Mouse (Mus musculus) embryonic facial prominence, embryonic 12.5 days (tissue): Measurements from ENCODE around the gene Tas1r3. TPM values are rescaled to one million over a fixed set of nuclear protein-coding genes. Genes with fewer than 3 reads are reported as not detected.
A peak's percentile ranks its signal among the peaks of the same experiment; 100 is the strongest.

Source experiments
- ATAC-seq: fragments of 200-750 bp; cut with Nextera tagmentation; 2 replicates; pipeline ENCODE4 v1.8.0; 2017; ENCODE audit not compliant: insufficient number of reproducible peaks, insufficient read depth, low FRiP score, low TSS enrichment
- H3K27ac ChIP-seq: fragments of 300-500 bp; sonication (generic); 2 replicates; pipeline ENCODE4 v1.5.1; 2016; ENCODE audit warnings: mild to moderate bottlenecking
- H3K27me3 ChIP-seq: fragments of 300-500 bp; sonication (generic); 2 replicates; pipeline ENCODE4 v1.6.1; 2016; ENCODE audit warnings: mild to moderate bottlenecking, moderate library complexity
- H3K36me3 ChIP-seq: fragments of 300-500 bp; sonication (generic); 2 replicates; pipeline ENCODE4 v1.6.1; 2016; ENCODE audit warnings: mild to moderate bottlenecking
- H3K4me1 ChIP-seq: fragments of 300-500 bp; sonication (generic); 2 replicates; pipeline ENCODE4 v1.6.1; 2016
- H3K4me2 ChIP-seq: fragments of 300-500 bp; sonication (generic); replicated peaks from 2 replicates; pipeline ENCODE4 v1.6.1; 2016; ENCODE audit warnings: mild to moderate bottlenecking, moderate library complexity
- H3K4me3 ChIP-seq: fragments of 300-500 bp; sonication (generic); 2 replicates; pipeline ENCODE4 v1.5.1; 2016; ENCODE audit warnings: mild to moderate bottlenecking
- H3K9ac ChIP-seq: fragments of 300-500 bp; sonication (generic); 2 replicates; pipeline ENCODE4 v1.6.1; 2016; ENCODE audit warnings: mild to moderate bottlenecking, moderate library complexity
- H3K9me3 ChIP-seq: fragments of 300-500 bp; sonication (generic); 2 replicates; pipeline ENCODE4 v1.6.1; 2016; ENCODE audit warnings: mild to moderate bottlenecking, moderate library complexity
- WGBS: fragments of 180-500 bp; shearing (Covaris S2); methylation state at CpG from one replicate; pipeline ENCODE4 v1.1.7; 2016; 5-methylcytosine and 5-hydroxymethylcytosine counted together
- polyA plus RNA-seq: library from polyadenylated mRNA; unstranded; fragments of >200 nt; fragmentation: Nextera tagmentation; extraction: Ambion mirVana; gene quantifications from 2 replicates; pipeline ENCODE4 v1.2.1, GENCODE M21; 2016

The Tas1r3 gene
- polyA plus RNA-seq, 1 experiment from 2014 or later: 0.47 TPM

GRCm38 (mm10) chr4:155886330-155886729 is 23.2 kb upstream of the Tas1r3 start:
- Histone ChIP-seq H3K9me3 (no peaks in the 10 kb centered on the region), H3K9ac (no peak overlapping the region), H3K27me3 (no peaks in the 10 kb centered on the region), H3K27ac (no peak overlapping the region), H3K4me2 (no peak overlapping the region), H3K4me1 (peaks cover 10% of the 10 kb centered on the region), H3K4me3 (no peak overlapping the region), H3K36me3 (peaks cover 50% of the 10 kb centered on the region)
- 92% methylated on average over 5 of the region's 5 CpGs for WGBS
- no peak for ATAC-seq

- no peak overlapping the region for H3K27ac ChIP-seq
- 85% methylated on average over 3 of the region's 3 CpGs for WGBS
These were observed 20.4 kb upstream of the Tas1r3 start for GRCm38 (mm10) chr4:155883587-155883986.

GRCm38 (mm10) chr4:155871404-155871803 is 8.2 kb upstream of the Tas1r3 start:
- H3K4me2 ChIP-seq: no peak overlapping the region
- no peaks in the 10 kb centered on the region for H3K27me3 ChIP-seq
- no peak overlapping the region for H3K27ac ChIP-seq
- no peak overlapping the region for H3K9ac ChIP-seq
- ATAC-seq: no peak
- H3K4me3 ChIP-seq: no peak overlapping the region
- H3K9me3 ChIP-seq: no peaks in the 10 kb centered on the region
- H3K4me1 ChIP-seq: peaks cover 16% of the 10 kb centered on the region
- 89% methylated on average over 7 of the region's 7 CpGs for WGBS
- peaks cover 44% of the 10 kb centered on the region for H3K36me3 ChIP-seq

More at GRCm38 (mm10) chr4:155883587-155883986, 20.4 kb upstream of the Tas1r3 start:
- Histone ChIP-seq H3K9me3 (no peaks in the 10 kb centered on the region), H3K4me2 (no peak overlapping the region), H3K9ac (no peak overlapping the region), H3K4me3 (no peak overlapping the region), H3K4me1 (no peaks in the 10 kb centered on the region), H3K36me3 (peaks cover 44% of the 10 kb centered on the region), H3K27me3 (no peaks in the 10 kb centered on the region)
- ATAC-seq: no peak

- H3K9me3 ChIP-seq: no peaks in the 10 kb centered on the region
- peaks cover 42% of the 10 kb centered on the region for H3K36me3 ChIP-seq
- H3K4me1 ChIP-seq: peaks cover 16% of the 10 kb centered on the region
- ATAC-seq: peak; percentile 89
- H3K27me3 ChIP-seq: no peaks in the 10 kb centered on the region
- peak within 1 kb of the TSS; percentile 67; the same call in 1 of the 2 replicates for H3K27ac ChIP-seq
- peak within 1 kb of the TSS; percentile 76 for H3K4me3 ChIP-seq
- peak within 1 kb of the TSS; percentile 95 for H3K4me2 ChIP-seq
- H3K9ac ChIP-seq: peak within 1 kb of the TSS; percentile 81
- under 1% methylated on average over 63 of the region's 63 CpGs for WGBS
These were observed 6.3 kb upstream of the Tas1r3 start, which contains the start of the genes Cptp and Ints11 for GRCm38 (mm10) chr4:155869317-155870033. Gene Cptp, minus strand, starts transcription at chr4:155869440. Gene Ints11, plus strand, starts transcription at chr4:155869546.

- Histone ChIP-seq H3K36me3 (peaks cover 35% of the 10 kb centered on the region), H3K27ac (no peak overlapping the region)
These were observed 5.6 kb upstream of the Tas1r3 start for GRCm38 (mm10) chr4:155868614-155869298.

GRCm38 (mm10) chr4:155861787-155862186 is 1.4 kb downstream of the Tas1r3 start:
- Histone ChIP-seq H3K4me3 (no peak overlapping the region), H3K9me3 (no peaks in the 10 kb centered on the region), H3K36me3 (peaks cover 47% of the 10 kb centered on the region), H3K27ac (no peak overlapping the region), H3K4me1 (no peaks in the 10 kb centered on the region), H3K9ac (no peak overlapping the region), H3K27me3 (no peaks in the 10 kb centered on the region), H3K4me2 (no peak overlapping the region)
- no peak for ATAC-seq
- 84% methylated on average over 7 of the region's 7 CpGs for WGBS

More at GRCm38 (mm10) chr4:155868614-155869298, 5.6 kb upstream of the Tas1r3 start:
- peak overlapping the region; percentile 81 for H3K9ac ChIP-seq
- 11% methylated on average over 22 of the region's 22 CpGs for WGBS
- no peaks in the 10 kb centered on the region for H3K9me3 ChIP-seq
- H3K4me1 ChIP-seq: peaks cover 16% of the 10 kb centered on the region
- peak overlapping the region; percentile 95 for H3K4me2 ChIP-seq
- peak overlapping the region; percentile 76 for H3K4me3 ChIP-seq
- no peaks in the 10 kb centered on the region for H3K27me3 ChIP-seq
- ATAC-seq: peak; percentile 18

- H3K4me2 ChIP-seq: no peak overlapping the region
- H3K9ac ChIP-seq: no peak overlapping the region
- no peaks in the 10 kb centered on the region for H3K27me3 ChIP-seq
- peaks cover 55% of the 10 kb centered on the region for H3K36me3 ChIP-seq
- H3K9me3 ChIP-seq: no peaks in the 10 kb centered on the region
- no peak overlapping the region for H3K4me3 ChIP-seq
- WGBS: 11% methylated on average over 13 of the region's 13 CpGs
- no peak for ATAC-seq
- H3K4me1 ChIP-seq: no peaks in the 10 kb centered on the region
- H3K27ac ChIP-seq: no peak overlapping the region
These were observed 3.8 kb downstream of the Tas1r3 start for GRCm38 (mm10) chr4:155859318-155859717.

- 86% methylated on average over 3 of the region's 3 CpGs for WGBS
- Histone ChIP-seq H3K9ac (no peak overlapping the region), H3K36me3 (peaks cover 59% of the 10 kb centered on the region), H3K4me1 (0 out of 2 replicates have a peak, but pooled peaks cover under 1% of the 10 kb centered on the region), H3K27ac (no peak overlapping the region), H3K9me3 (no peaks in the 10 kb centered on the region), H3K4me3 (no peak overlapping the region), H3K4me2 (no peak overlapping the region), H3K27me3 (no peaks in the 10 kb centered on the region)
- ATAC-seq: no peak
These were observed 6.3 kb downstream of the Tas1r3 start for GRCm38 (mm10) chr4:155856881-155857280.

GRCm38 (mm10) chr4:155856071-155856470 is 7.1 kb downstream of the Tas1r3 start:
- peaks cover 53% of the 10 kb centered on the region for H3K36me3 ChIP-seq
- no peaks in the 10 kb centered on the region for H3K27me3 ChIP-seq
- 91% methylated on average over 12 of the region's 12 CpGs for WGBS
- no peak for ATAC-seq
- no peaks in the 10 kb centered on the region for H3K9me3 ChIP-seq
- no peak overlapping the region for H3K27ac ChIP-seq
- no peak overlapping the region for H3K9ac ChIP-seq
- 0 out of 2 replicates have a peak, but pooled peaks cover 4% of the 10 kb centered on the region for H3K4me1 ChIP-seq
- no peak overlapping the region for H3K4me3 ChIP-seq
- H3K4me2 ChIP-seq: no peak overlapping the region

GRCm38 (mm10) chr4:155854991-155855390 is 8.2 kb downstream of the Tas1r3 start:
- Histone ChIP-seq H3K4me1 (0 out of 2 replicates have a peak, but pooled peaks cover 4% of the 10 kb centered on the region), H3K27ac (no peak overlapping the region), H3K36me3 (peaks cover 45% of the 10 kb centered on the region), H3K4me3 (no peak overlapping the region), H3K27me3 (no peaks in the 10 kb centered on the region), H3K9ac (no peak overlapping the region), H3K4me2 (no peak overlapping the region), H3K9me3 (no peaks in the 10 kb centered on the region)
- 93% methylated on average over 12 of the region's 12 CpGs for WGBS
- ATAC-seq: no peak

- H3K4me3 ChIP-seq: no peak overlapping the region
- no peak overlapping the region for H3K9ac ChIP-seq
- H3K9me3 ChIP-seq: no peaks in the 10 kb centered on the region
- peaks cover 14% of the 10 kb centered on the region for H3K4me1 ChIP-seq
- no peak for ATAC-seq
- 87% methylated on average over 9 of the region's 9 CpGs for WGBS
- H3K27ac ChIP-seq: no peak overlapping the region
- no peaks in the 10 kb centered on the region for H3K27me3 ChIP-seq
- H3K4me2 ChIP-seq: no peak overlapping the region
- peaks cover 40% of the 10 kb centered on the region for H3K36me3 ChIP-seq
These were observed 9.7 kb downstream of the Tas1r3 start for GRCm38 (mm10) chr4:155853421-155853820.

- Histone ChIP-seq H3K4me3 (no peak overlapping the region), H3K9ac (no peak overlapping the region), H3K36me3 (peaks cover 30% of the 10 kb centered on the region), H3K27ac (no peak overlapping the region), H3K4me1 (peaks cover 20% of the 10 kb centered on the region), H3K9me3 (no peaks in the 10 kb centered on the region), H3K27me3 (no peaks in the 10 kb centered on the region), H3K4me2 (no peak overlapping the region)
- ATAC-seq: no peak
- WGBS: 74% methylated on average over 2 of the region's 2 CpGs
These were observed 11.2 kb downstream of the Tas1r3 start for GRCm38 (mm10) chr4:155851951-155852411.
